Mouse (Mus musculus): ENCODE data around the gene Hist1h3g.

Hist1h3g gene

GRCm38 (mm10) chr13:23515826-23516620 is 19.2 kb upstream of the Hist1h3g start:
- DNase-seq: no peak

GRCm38 (mm10) chr13:23516822-23517602 is 18.2 kb upstream of the Hist1h3g start:
- DNase-seq: peak; percentile 64 to 77

DNA sequence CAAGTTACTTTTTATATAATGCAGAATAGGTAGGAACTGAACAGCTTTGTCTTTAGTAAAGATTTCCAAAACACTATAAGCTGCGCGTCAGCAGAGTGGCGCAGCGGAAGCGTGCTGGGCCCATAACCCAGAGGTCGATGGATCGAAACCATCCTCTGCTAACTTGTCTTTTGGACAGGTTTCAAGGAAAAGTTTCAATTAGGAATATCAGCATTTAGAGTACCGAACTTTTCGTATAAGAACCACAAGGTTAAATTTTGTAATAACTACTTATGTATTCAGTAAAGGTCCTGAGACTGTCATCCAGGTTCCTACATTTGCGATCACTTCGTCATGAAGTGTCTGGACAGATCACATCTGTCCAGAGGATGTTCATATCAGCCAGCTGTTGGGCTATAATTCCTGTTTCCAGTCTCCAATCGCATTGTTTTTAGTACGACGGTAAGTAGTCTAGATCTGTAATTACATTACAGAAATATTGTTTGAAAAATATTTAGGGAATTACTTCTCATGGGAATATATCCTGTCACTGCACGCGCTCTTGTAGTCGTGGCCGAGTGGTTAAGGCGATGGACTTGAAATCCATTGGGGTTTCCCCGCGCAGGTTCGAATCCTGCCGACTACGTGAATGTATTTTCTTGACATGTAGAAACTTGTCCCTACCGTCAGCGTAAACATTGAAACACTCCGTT is 17.5 kb upstream of the Hist1h3g start:
- peak; percentile 89 to 91 for DNase-seq

DNA sequence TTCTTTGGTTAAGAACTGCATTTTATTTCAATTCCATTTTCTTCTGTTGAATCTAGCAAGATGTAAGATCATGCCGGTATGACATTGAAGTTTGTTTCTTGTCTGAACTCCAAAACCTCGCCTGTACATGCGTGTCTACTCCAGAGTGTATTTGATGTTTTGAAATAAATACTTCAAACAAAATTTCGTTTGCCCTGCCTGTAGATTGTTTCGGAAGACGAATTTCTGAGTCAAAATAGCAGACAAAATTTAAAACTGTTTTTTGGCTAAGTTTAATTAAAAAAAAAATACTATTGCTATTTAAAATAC is 17.0 kb upstream of the Hist1h3g start:
- no peak for DNase-seq

DNA sequence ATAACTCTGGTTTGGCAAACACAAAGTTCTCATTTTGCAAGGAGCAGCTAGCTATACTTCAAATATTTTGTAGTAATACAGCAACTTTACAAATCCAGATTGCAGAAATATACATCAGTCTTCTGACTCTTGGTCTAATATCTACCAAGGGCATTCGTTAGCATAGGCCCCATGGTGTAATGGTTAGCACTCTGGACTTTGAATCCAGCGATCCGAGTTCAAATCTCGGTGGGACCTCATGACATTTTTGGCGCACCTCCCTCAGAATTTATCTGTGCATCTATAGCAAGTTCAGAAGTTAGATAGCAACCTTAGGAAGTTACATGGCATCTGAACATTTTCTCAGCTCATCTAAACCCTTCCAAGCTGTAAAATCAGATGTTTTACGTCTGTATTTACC is 16.3 kb upstream of the Hist1h3g start:
- DNase-seq: peak; percentile 62 to 87

- peak; percentile 68 to 88 for DNase-seq
These were observed 15.8 kb upstream of the Hist1h3g start for GRCm38 (mm10) chr13:23519416-23519815.

GRCm38 (mm10) chr13:23521703-23522102 is 13.5 kb upstream of the Hist1h3g start:
- DNase-seq: peak; percentile 81 to 84

- DNase-seq: no peak
These were observed 11.2 kb upstream of the Hist1h3g start for GRCm38 (mm10) chr13:23523976-23524375.

DNA sequence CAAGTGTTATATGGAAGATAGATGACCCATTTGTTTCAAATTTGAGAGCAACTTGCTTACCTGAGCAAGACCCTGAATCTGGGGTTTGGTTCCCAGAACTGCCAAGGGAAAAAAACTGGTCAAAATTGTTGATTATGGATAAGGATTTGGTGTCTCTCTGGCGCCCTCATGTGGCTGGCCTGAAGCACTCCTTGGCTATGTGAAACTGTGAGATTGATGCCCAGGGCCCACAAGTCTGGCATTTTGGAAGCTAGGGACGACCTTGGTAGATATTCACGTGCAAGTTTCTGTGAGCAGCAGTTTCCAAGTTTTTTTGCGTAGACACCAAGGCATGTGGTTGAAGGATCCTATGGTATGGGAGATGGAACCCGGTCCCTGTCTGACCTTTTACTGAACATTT is 10.6 kb upstream of the Hist1h3g start:
- peak; percentile 73 to 87 for DNase-seq

DNA sequence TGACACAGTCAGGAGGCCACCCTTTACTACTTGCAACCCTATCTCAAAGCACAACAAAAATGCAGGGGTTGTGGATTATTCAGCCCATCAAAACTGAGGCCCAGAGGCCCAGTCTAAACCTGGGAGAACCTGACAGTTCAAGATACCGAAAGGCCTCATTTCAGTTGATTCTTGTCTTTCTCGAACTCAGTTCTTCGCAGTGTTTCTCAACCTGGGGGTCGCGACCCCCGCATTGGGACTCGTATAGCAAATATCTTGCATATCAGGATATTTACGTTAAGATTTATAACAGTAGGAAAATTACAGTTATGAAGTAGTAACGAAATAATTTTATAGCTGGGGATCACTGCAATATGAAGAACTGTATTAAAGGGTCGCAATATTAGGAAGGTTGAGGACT is 9.3 kb upstream of the Hist1h3g start:
- DNase-seq: no peak

- peak; percentile 84 to 93 for DNase-seq
These were observed 8.9 kb upstream of the Hist1h3g start for GRCm38 (mm10) chr13:23526312-23526711.

- no peak for DNase-seq
These were observed 6.2 kb upstream of the Hist1h3g start for GRCm38 (mm10) chr13:23529005-23529404.

DNA sequence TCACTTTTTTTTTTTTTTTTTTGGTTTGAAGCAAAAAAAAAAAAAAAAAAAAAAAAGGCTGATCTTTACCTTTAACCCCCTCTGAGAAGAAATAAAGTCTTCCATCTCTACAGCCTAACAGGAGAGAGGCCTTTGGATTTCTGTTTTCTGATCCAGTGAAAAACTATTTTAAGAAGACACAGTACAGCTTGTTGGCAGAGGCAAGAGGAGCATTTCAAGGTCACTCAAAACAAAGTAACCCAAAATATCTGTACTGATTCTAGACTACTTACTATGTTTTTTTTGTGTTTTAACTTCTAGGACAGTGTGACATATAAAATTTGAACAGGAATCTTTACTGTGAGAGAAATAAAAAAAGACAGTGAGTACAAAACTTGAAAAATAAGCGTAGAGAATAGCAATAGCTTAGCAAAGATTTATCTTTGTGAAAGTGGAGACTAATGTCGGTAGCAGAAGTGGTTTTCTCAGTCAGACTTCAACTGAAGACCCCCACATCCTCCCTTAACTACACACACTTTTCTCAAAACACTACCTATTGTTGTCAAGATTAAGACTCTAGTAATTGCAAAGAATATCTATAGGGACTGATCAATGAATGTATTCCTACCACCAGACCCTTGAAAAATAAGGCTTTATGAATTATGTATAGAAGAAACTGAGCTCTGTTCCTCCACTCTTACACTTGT is 5.6 kb upstream of the Hist1h3g start:
- no peak for DNase-seq

- peak; percentile 47 to 77 for DNase-seq
These were observed 4.9 kb upstream of the Hist1h3g start for GRCm38 (mm10) chr13:23530181-23530900.

GRCm38 (mm10) chr13:23530901-23531875 is 4.0 kb upstream of the Hist1h3g start, which contains the start of gene Hist1h4h:
Gene Hist1h4h (plus strand): TSS chr13:23531050.
- DNase-seq: peak; percentile 97 to 98

DNA sequence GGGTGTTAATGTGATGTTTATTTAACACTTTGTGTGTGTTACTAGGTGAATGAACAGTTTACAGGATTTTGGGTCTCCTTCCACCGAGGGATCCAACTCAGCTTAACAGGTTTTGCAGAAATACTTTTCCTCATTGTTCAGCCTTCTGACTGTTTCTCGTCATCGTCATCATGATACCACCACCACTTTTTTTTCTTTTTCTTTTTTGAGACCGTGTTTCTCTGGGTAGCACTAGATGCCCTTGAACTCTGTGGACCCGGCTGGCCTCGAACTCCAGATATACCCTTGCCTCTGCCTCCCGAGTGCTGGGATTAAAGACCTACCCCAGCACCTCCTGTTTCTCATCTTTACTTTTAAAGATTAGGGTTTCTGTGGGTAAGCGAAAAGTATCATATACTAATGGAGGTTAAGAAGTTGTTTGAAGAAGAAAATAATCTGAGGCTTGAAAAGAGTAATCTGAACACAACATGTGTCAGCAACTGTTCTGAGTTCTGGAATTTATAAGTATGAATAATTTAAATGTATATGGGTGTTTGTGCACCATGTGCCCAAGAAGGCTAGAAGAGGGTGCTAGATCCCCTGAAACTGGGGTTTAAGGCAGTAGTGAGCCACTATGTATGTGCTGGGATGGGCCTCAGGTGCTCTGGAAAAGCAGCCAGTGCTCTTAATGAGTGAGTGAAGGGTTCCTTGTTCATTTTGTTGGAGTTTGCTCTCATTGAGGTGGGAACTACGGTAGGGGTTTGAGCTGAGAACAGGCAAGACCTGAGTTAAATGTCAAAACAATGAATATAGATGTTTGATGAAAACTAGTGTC is 2.8 kb upstream of the Hist1h3g start:
- no peak for DNase-seq

- peak; percentile 69 to 79 for DNase-seq
These were observed 1.5 kb upstream of the Hist1h3g start, which contains the start of gene Hist1h2af for GRCm38 (mm10) chr13:23533560-23534367. Gene Hist1h2af (plus strand): TSS chr13:23533906.

DNA sequence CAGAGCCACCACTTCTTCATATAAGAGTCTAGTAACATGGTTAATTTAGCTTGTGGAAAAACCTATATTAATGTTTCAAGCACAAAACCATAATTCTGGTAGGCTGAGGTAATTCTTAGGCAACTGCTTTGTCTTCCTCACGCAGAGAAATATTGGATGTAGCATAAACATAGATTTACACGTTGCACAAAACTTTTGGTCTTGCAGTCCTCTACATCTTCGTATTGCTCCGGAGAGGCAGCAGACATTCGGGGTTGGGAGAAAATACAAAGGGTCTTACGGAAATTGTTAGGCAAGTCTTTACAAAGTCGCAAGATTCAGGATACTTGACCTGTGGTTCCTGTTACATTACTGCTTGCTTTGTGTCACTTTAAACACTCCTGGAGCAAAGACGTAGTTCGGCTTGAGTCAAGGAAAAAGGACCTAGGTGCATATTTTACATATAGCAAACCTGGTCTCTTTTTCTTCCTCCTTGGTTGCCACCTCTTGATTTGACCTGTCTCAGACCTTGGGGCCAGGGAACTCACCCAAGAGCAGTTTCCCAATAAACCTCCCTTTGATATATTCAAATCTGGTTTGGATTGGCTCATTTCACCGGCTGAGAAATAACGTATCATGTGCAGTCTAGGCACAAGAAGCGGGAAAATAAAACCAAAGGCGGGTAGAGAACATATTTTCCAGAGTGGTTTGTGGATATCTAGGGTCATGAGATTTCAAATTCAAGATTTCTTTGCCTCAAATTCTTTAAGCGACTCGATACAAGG is 672 bp upstream of the Hist1h3g start:
- peak in 1 of 2 experiments; percentile 19 for DNase-seq
